Mouse (Mus musculus) small intestine, adult 2 months (tissue): ENCODE results near the gene Chst14.

Experiments
- CTCF ChIP-seq: fragments of 200-500 bp; IDR thresholded peaks from 2 replicates; pipeline ENCODE4 v1.5.1; 2012; ENCODE audit warnings: low read depth, mild to moderate bottlenecking, control low read depth, inconsistent platforms, low read length, moderate library complexity, mixed read lengths; ENCODE audit not compliant: insufficient replicate concordance, insufficient read length; ENCODE audit errors: extremely low read depth
- POLR2A ChIP-seq: fragments of 200-500 bp; IDR thresholded peaks from 2 replicates; pipeline ENCODE4 v1.6.1; 2012; ENCODE audit warnings: low read depth, mild to moderate bottlenecking, control low read depth, inconsistent platforms, low read length, moderate library complexity

GRCm38 (mm10) chr2:118976941-118977340 is 50.6 kb downstream of the Chst14 start:
- TF ChIP-seq CTCF = no peak
- no peak for TF ChIP-seq POLR2A
